Mouse (Mus musculus): ENCODE data around the gene Vmn2r6.
"Not testable (repeated sequence)": the region's sequence is repeated elsewhere in the genome, so short reads cannot be mapped to it uniquely, and the experiment has no call there.

Vmn2r6 gene

GRCm38 (mm10) chr3:64565730-64566129 lies at the start of gene Vmn2r6:
Vmn2r6 (minus strand) TSS chr3:64565830.
- not testable (repeated sequence) for DNase-seq (ENCODE audit: low spot score)

GRCm38 (mm10) chr3:64587618-64588017 lies 22.0 kb upstream of the Vmn2r6 start:
- no peak for DNase-seq (ENCODE audit: low spot score)

GRCm38 (mm10) chr3:64568793-64569192 lies 3.2 kb upstream of the Vmn2r6 start:
- not testable (repeated sequence) for DNase-seq (ENCODE audit: low spot score)

GRCm38 (mm10) chr3:64523585-64523984 lies 42.0 kb downstream of the Vmn2r6 start:
- DNase-seq (ENCODE audit: low spot score) = not testable (repeated sequence)

- DNase-seq (ENCODE audit: low spot score) = not testable (repeated sequence)
These were observed 55.9 kb downstream of the Vmn2r6 start, which contains the start of gene Vmn2r5 for GRCm38 (mm10) chr3:64509742-64510141. Vmn2r5 (minus strand) TSS chr3:64509842.

All from ovary, postnatal 36 days (tissue).